Mouse (Mus musculus): ENCODE measurements around the gene Chrna1. TPM values are rescaled to one million over a fixed set of nuclear protein-coding genes. Genes with fewer than 3 reads are reported as not detected.
A peak's percentile ranks its signal among the peaks of the same experiment; 100 is the strongest.

Gene Chrna1
- polyA plus RNA-seq, 1 experiment from 2014 or later: 0.24 TPM

DNA sequence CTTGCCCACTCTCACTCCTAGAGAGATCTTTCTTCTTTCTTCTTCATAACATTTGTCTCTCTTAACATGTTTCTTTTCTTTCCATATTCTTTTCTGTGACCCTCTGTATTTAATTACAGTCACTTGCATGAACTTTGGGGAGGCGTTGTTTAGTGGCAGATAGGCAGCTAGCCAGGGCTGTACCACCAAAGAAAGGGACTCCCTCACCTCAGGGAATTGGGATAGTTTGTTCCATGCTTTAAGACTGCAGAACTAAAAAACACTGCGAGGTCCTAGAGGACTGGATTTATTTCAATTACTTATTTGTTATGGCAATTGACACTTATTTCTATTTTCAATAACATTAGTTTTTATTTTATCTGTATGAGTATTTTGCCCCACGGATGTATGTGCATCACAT, 41.0 kb downstream of the Chrna1 start:
- H3K36me3 ChIP-seq (ENCODE audit: control insufficient read depth, insufficient read depth, low read length): no peaks in the 10 kb centered on the region
- H3K4me3 ChIP-seq (ENCODE audit: low read depth, low read length): no peak overlapping the region
- H3K9ac ChIP-seq (ENCODE audit: low read depth, low read length): no peak overlapping the region
- H3K4me1 ChIP-seq (ENCODE audit: control insufficient read depth, insufficient read depth, low read length): peaks cover 6% of the 10 kb centered on the region
- no peaks in the 10 kb centered on the region for H3K27me3 ChIP-seq (ENCODE audit: control insufficient read depth, insufficient read depth, low read depth, low read length)
- no peaks in the 10 kb centered on the region for H3K9me3 ChIP-seq (replicated peaks; ENCODE audit: control insufficient read depth, low read length, poor library complexity, severe bottlenecking)
- H3K27ac ChIP-seq (ENCODE audit: low read length): no peak overlapping the region
- 89% methylated on average over 3 of the region's 3 CpGs for WGBS
- H3K4me2 ChIP-seq (ENCODE audit: low read length): no peak overlapping the region
- ATAC-seq: no peak

GRCm38 (mm10) chr2:73538590-73538989, 41.5 kb downstream of the Chrna1 start:
- no peak overlapping the region for H3K4me3 ChIP-seq (ENCODE audit: low read depth, low read length)
- H3K27ac ChIP-seq (ENCODE audit: low read length): no peak overlapping the region
- 85% methylated on average over 13 of the region's 13 CpGs for WGBS
- ATAC-seq: no peak
- H3K36me3 ChIP-seq (ENCODE audit: control insufficient read depth, insufficient read depth, low read length): no peaks in the 10 kb centered on the region
- peaks cover 6% of the 10 kb centered on the region for H3K4me1 ChIP-seq (ENCODE audit: control insufficient read depth, insufficient read depth, low read length)
- H3K9ac ChIP-seq (ENCODE audit: low read depth, low read length): no peak overlapping the region
- no peaks in the 10 kb centered on the region for H3K27me3 ChIP-seq (ENCODE audit: control insufficient read depth, insufficient read depth, low read depth, low read length)
- no peak overlapping the region for H3K4me2 ChIP-seq (ENCODE audit: low read length)
- H3K9me3 ChIP-seq (replicated peaks; ENCODE audit: control insufficient read depth, low read length, poor library complexity, severe bottlenecking): no peaks in the 10 kb centered on the region

GRCm38 (mm10) chr2:73536091-73536783, 43.9 kb downstream of the Chrna1 start:
- H3K4me1 ChIP-seq (ENCODE audit: control insufficient read depth, insufficient read depth, low read length): peaks cover 6% of the 10 kb centered on the region
- no peak overlapping the region for H3K27ac ChIP-seq (ENCODE audit: low read length)
- H3K36me3 ChIP-seq (ENCODE audit: control insufficient read depth, insufficient read depth, low read length): no peaks in the 10 kb centered on the region
- no peak for ATAC-seq
- H3K4me3 ChIP-seq (ENCODE audit: low read depth, low read length): no peak overlapping the region
- no peaks in the 10 kb centered on the region for H3K27me3 ChIP-seq (ENCODE audit: control insufficient read depth, insufficient read depth, low read depth, low read length)
- no peak overlapping the region for H3K9ac ChIP-seq (ENCODE audit: low read depth, low read length)
- no peaks in the 10 kb centered on the region for H3K9me3 ChIP-seq (replicated peaks; ENCODE audit: control insufficient read depth, low read length, poor library complexity, severe bottlenecking)
- H3K4me2 ChIP-seq (ENCODE audit: low read length): no peak overlapping the region
- 81% methylated on average over 15 of the region's 15 CpGs for WGBS

- Histone ChIP-seq H3K36me3 (ENCODE audit: control insufficient read depth, insufficient read depth, low read length) (no peaks in the 10 kb centered on the region), H3K9ac (ENCODE audit: low read depth, low read length) (no peak overlapping the region), H3K4me1 (ENCODE audit: control insufficient read depth, insufficient read depth, low read length) (peaks cover 2% of the 10 kb centered on the region), H3K4me3 (ENCODE audit: low read depth, low read length) (no peak overlapping the region), H3K9me3 (replicated peaks; ENCODE audit: control insufficient read depth, low read length, poor library complexity, severe bottlenecking) (no peaks in the 10 kb centered on the region), H3K27ac (ENCODE audit: low read length) (no peak overlapping the region), H3K27me3 (ENCODE audit: control insufficient read depth, insufficient read depth, low read depth, low read length) (peaks cover 3% of the 10 kb centered on the region; the same call in 1 of the 2 replicates), H3K4me2 (ENCODE audit: low read length) (no peak overlapping the region)
- 77% methylated on average over 10 of the region's 10 CpGs for WGBS
- no peak for ATAC-seq
Measured at GRCm38 (mm10) chr2:73534720-73535119, 45.4 kb downstream of the Chrna1 start.

DNA sequence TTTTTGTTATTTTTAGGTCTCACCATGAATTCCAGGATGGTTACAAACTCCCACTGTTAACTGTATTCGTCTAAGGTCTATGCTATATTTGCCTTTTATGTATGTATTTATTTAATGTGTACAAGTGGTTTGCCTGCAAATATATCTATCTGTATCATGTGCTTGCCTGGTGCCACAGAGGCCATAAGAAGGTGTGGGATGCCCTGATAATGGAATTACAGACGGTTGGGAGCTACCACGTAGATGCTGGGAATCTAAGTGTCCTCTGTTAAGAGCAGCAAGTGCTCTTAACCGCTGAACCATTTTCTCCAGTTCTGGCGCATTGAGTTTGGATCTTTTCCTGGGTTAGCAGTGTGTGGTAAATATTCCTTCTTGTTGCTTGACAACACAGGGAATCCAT, 49.7 kb downstream of the Chrna1 start:
- H3K27ac ChIP-seq (ENCODE audit: low read length): no peak overlapping the region
- 70% methylated on average over 5 of the region's 5 CpGs for WGBS
- peaks cover 6% of the 10 kb centered on the region; the same call in 1 of the 2 replicates for H3K27me3 ChIP-seq (ENCODE audit: control insufficient read depth, insufficient read depth, low read depth, low read length)
- H3K9ac ChIP-seq (ENCODE audit: low read depth, low read length): no peak overlapping the region
- peaks cover 11% of the 10 kb centered on the region for H3K4me1 ChIP-seq (ENCODE audit: control insufficient read depth, insufficient read depth, low read length)
- no peaks in the 10 kb centered on the region for H3K9me3 ChIP-seq (replicated peaks; ENCODE audit: control insufficient read depth, low read length, poor library complexity, severe bottlenecking)
- H3K4me2 ChIP-seq (ENCODE audit: low read length): no peak overlapping the region
- H3K36me3 ChIP-seq (ENCODE audit: control insufficient read depth, insufficient read depth, low read length): no peaks in the 10 kb centered on the region
- no peak overlapping the region for H3K4me3 ChIP-seq (ENCODE audit: low read depth, low read length)
- ATAC-seq: no peak

GRCm38 (mm10) chr2:73529356-73530330, 50.5 kb downstream of the Chrna1 start, which contains the start of gene Wipf1:
Gene Wipf1 (minus strand): TSS chr2:73529734.
- Histone ChIP-seq H3K4me2 (ENCODE audit: low read length) (peak within 1 kb of the TSS; percentile 97), H3K27ac (ENCODE audit: low read length) (no peak within 1 kb of the TSS), H3K4me3 (ENCODE audit: low read depth, low read length) (peak within 1 kb of the TSS; percentile 68), H3K36me3 (ENCODE audit: control insufficient read depth, insufficient read depth, low read length) (no peaks in the 10 kb centered on the region), H3K9ac (ENCODE audit: low read depth, low read length) (peak within 1 kb of the TSS; percentile 74), H3K27me3 (ENCODE audit: control insufficient read depth, insufficient read depth, low read depth, low read length) (peaks cover 6% of the 10 kb centered on the region; the same call in 1 of the 2 replicates), H3K4me1 (ENCODE audit: control insufficient read depth, insufficient read depth, low read length) (peaks cover 11% of the 10 kb centered on the region), H3K9me3 (replicated peaks; ENCODE audit: control insufficient read depth, low read length, poor library complexity, severe bottlenecking) (no peaks in the 10 kb centered on the region)
- ATAC-seq: peak; percentile 75
- 2% methylated on average over 63 of the region's 66 CpGs for WGBS

DNA sequence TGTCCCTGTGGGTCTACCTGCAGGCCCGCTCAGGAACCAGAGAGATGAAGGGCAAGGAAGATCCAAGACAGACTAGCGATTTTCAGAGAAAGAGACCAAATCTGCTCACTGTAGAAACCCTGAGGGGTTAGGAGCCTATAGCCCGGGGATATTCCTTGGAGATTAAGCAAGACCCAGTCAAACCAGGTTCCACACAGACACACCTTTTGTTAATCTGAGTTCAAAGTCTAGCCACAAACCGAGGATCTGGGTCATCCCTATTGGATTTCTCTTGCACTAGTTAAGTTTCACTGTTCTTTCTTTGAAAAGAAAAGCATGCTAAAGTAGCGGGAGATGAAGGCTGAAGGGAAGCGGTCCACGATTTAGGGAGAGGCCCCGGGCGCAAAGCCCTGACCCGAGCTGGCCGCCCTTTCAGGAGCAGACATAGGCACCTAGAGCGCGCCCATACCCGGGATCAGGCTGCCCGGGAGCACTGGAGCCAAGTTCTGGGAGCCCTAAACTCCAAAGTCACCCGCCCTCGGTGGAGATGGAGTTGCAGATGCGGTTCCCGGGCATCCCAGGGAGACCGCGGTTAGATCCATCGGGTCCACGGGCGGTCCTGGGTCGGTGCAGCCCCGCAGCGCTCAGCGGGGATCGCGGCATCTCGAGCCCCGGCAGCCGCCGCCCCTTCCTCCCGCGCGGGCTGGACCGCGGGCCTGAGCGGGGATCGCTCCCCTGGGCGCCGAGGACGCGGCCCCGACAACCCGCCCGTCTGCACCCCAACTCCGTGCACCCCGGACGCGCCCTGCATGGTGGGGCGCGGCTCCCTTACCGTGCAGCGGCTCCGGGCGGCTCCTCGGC, 51.4 kb downstream of the Chrna1 start:
- Histone ChIP-seq H3K9me3 (replicated peaks; ENCODE audit: control insufficient read depth, low read length, poor library complexity, severe bottlenecking) (no peaks in the 10 kb centered on the region), H3K36me3 (ENCODE audit: control insufficient read depth, insufficient read depth, low read length) (no peaks in the 10 kb centered on the region), H3K4me2 (ENCODE audit: low read length) (peak overlapping the region; percentile 97), H3K4me1 (ENCODE audit: control insufficient read depth, insufficient read depth, low read length) (peaks cover 11% of the 10 kb centered on the region), H3K9ac (ENCODE audit: low read depth, low read length) (peak overlapping the region; percentile 74), H3K4me3 (ENCODE audit: low read depth, low read length) (peak overlapping the region; percentile 68), H3K27me3 (ENCODE audit: control insufficient read depth, insufficient read depth, low read depth, low read length) (peaks cover 6% of the 10 kb centered on the region; the same call in 1 of the 2 replicates), H3K27ac (ENCODE audit: low read length) (no peak overlapping the region)
- peak; percentile 50; the same call in 1 of the 2 replicates for ATAC-seq
- WGBS: 2% methylated on average over 55 of the region's 59 CpGs

GRCm38 (mm10) chr2:73527956-73528355, 52.2 kb downstream of the Chrna1 start:
- Histone ChIP-seq H3K4me3 (ENCODE audit: low read depth, low read length) (no peak overlapping the region), H3K4me2 (ENCODE audit: low read length) (no peak overlapping the region), H3K27me3 (ENCODE audit: control insufficient read depth, insufficient read depth, low read depth, low read length) (peaks cover 6% of the 10 kb centered on the region; the same call in 1 of the 2 replicates), H3K36me3 (ENCODE audit: control insufficient read depth, insufficient read depth, low read length) (no peaks in the 10 kb centered on the region), H3K9ac (ENCODE audit: low read depth, low read length) (no peak overlapping the region), H3K4me1 (ENCODE audit: control insufficient read depth, insufficient read depth, low read length) (peaks cover 11% of the 10 kb centered on the region), H3K9me3 (replicated peaks; ENCODE audit: control insufficient read depth, low read length, poor library complexity, severe bottlenecking) (no peaks in the 10 kb centered on the region), H3K27ac (ENCODE audit: low read length) (no peak overlapping the region)
- no peak for ATAC-seq
- 81% methylated on average over 11 of the region's 11 CpGs for WGBS

All from midbrain, embryonic 16.5 days (tissue).